Mouse (Mus musculus) kidney, adult 8-10 months (tissue): Measurements from ENCODE around the gene Gm17409.

Experiments
- DNase-seq, 2 experiments: peaks; one replicate each; pipeline ENCODE4 v3.0.0; 2022

Gene Gm17409

GRCm38 (mm10) chr2:58485152-58485551 is 15.2 kb downstream of the Gm17409 start:
- DNase-seq: no peak

- DNase-seq: no peak
Observed at GRCm38 (mm10) chr2:58485683-58486082, 15.8 kb downstream of the Gm17409 start.

DNA sequence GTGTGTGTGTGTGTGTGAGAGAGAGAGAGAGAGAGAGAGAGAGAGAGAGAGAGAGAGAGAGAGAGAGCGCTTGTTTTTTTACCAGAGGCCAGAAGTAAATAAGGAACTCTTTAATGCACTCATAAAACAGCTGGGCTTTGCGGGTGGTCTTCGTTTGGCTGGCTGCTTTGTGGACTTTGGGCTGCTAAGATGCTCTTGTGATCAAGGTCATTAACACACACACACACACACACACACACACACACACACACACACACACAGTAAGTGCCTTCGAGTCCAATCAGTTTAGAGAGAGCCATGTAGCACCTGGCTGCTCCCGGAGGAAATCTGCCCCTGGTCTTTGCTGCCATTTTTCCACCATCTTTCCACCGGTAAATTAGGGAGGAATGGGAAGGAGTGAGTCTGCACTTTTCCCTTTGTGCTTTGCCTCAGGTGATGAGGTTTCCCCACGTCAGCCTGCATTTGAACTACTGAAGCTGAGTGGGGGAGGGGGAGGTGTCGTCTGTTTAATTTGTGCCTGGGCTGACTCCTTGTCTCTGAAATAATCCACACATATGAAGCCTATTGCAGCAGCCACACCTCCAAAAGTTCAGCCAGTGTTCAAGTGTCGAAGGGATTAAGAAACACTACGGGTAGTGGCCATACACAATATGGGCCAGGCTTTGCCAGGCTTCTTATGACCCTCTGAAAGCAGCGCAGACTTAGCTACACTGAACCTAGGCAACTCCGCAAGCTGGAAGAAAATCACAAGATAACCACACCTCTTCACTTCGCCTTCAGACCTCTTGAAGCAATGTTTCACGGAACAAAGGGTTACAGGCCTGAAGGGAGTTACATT is 16.7 kb downstream of the Gm17409 start:
- DNase-seq: no peak

- no peak for DNase-seq
Observed at GRCm38 (mm10) chr2:58487279-58487560, 17.3 kb downstream of the Gm17409 start.

GRCm38 (mm10) chr2:58488404-58488803 is 18.5 kb downstream of the Gm17409 start:
- no peak for DNase-seq

GRCm38 (mm10) chr2:58489275-58489674 is 19.4 kb downstream of the Gm17409 start:
- peak; percentile 40 to 48 for DNase-seq

DNA sequence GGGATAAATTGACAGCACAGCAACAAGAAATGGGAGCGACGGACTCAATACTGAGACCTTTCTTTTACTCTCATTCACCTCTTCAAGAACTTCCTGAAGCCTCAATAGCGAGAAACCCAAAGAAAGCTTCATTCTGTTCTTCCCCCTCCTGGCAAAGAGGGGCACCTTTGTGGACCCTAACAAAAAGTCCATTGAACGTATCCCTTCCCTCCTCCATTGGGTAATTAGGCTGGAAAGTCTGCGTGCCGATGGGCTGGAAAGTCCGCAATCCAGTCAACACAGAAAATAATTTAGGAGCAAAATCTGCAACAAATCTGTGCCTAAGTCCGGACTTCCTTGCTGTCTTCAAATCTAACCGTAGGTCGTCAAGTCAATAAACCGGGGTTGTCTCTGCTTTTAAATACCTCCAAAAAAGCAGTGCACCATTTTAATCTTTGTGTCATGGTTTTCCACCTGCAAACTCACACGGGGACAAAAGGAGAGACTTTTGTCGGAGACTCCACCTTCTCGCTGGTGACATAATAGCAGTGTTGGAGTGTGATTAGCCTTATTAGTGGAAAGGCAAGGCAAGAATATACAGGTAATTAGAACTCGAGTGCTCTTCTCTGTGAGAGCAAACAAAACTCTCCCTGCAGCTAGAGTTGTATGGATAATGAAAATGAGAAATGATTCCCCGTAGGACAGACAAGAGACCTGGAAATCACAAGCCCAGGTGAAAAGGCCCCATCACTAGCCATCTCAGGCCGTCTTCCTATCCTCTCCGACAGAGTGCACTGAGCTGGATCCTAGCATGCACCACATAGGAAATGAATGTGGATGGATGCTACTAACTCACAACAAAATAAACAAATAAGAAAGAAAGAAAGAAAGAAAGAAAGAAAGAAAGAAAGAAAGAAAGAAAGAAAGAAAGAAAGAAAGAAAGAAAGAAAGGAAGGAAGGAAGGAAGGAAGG is 24.0 kb downstream of the Gm17409 start:
- no peak for DNase-seq

DNA sequence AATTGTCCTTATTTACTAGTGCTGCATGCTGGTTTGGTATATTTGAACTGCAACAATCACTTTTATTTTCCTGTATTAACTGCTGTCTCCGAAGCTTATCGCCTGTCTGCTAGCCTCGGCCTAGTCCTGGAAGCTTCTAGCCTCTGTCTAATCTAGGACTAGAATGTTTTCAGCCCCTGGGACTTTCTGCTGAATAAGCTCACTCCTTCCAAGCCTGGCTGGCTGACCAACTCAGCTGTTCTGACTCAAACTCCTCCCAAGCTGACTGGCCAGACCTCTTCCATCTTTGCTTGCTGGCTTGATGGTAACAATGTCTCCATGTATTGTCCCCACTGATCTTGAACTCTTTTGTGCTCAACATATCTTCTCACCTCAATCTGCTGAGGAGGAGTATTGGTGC is 25.4 kb downstream of the Gm17409 start:
- no peak for DNase-seq

DNA sequence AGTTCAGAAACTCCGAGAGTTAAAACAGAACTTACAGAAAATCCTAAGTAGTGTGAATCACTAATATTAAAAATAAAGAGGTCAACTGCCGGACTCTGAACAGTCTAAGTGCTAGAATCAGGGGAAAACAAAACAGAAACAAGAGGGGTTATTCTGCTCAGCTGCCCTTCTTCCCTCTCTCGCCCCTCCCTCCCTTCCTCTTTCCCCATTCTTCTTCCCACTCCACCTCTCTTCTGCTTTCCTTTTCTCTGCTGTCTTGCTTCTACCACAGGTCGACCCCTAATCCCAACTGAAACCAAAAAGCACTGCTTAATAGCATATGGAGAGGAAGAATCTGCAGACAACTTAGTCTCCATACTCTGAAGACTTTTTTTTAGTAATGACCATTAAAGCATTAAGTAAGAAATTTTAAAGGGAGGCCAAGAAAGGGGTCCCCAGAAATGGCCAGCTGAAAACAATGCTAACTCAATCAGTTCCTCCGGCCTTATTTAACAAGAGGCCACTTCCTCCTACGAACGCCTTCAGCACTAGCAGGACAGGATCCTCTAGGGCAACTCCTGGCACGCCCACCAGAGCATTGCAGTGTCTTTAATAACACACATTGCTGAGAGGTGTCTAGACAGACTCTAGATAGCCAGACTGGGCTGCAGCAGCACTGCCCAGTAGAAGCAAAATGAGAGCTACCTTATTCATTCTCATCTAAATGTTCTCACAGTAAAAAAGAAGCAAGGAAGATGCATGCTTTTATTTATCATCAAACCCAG is 26.9 kb downstream of the Gm17409 start:
- DNase-seq: no peak

GRCm38 (mm10) chr2:58505306-58506090 is 35.6 kb downstream of the Gm17409 start:
- DNase-seq: no peak

- no peak for DNase-seq
Observed at GRCm38 (mm10) chr2:58510192-58510591, 40.3 kb downstream of the Gm17409 start.

GRCm38 (mm10) chr2:58513212-58513611 is 43.3 kb downstream of the Gm17409 start:
- DNase-seq: no peak

GRCm38 (mm10) chr2:58514489-58514888 is 44.6 kb downstream of the Gm17409 start:
- DNase-seq: no peak

- no peak for DNase-seq
Observed at GRCm38 (mm10) chr2:58516000-58516399, 46.1 kb downstream of the Gm17409 start.

DNA sequence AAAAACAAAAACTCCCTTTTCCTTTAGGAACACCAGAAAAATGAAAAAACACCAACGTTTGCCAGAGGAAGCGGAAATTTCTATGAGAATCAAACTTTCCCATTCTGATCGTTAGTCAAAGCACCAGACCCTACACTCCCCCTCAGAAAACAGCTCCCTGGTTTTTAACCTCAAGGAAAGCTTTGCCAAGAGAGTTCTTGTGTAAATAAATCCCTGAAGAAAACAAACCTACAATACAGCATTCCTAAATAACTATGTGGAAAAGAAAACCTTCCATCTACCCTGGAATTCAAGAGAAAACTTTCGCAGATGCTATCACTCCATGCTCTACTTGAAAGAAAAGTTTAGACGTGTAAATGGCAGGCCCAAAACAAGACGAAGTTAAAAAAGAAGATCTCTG is 47.0 kb downstream of the Gm17409 start:
- no peak for DNase-seq

DNA sequence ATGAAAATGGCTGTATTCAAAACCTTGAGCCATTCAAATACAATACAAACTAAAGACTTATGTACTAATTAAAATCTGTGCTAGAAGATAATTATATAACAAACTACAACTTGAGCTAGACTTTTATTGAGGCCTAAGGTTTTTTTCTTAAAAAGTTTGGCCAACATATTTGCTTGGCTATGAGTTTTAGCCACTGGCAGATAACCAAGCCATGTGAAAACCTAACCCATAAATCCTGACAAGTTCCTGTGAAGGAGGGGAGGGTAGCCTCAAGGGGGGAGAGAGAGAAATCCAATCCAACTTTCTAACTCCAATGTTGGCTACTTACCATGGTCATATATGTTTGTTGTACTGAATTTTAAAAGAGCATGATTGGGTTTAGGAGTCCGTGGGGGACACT is 48.6 kb downstream of the Gm17409 start:
- peak in 1 of 2 experiments; percentile 43 for DNase-seq
